Mouse (Mus musculus) kidney, postnatal 0 days (tissue): ENCODE data around the gene Xkr7. TPM values are rescaled to one million over a fixed set of nuclear protein-coding genes. Genes with fewer than 3 reads are reported as not detected.

Source experiments
- ATAC-seq: fragments of 200-750 bp; cut with Nextera tagmentation; replicated peaks from 2 replicates; pipeline ENCODE4 v1.8.0; 2017; ENCODE audit warnings: low read depth, moderate number of reproducible peaks, moderate TSS enrichment, moderate library complexity; ENCODE audit not compliant: low FRiP score
- DNase-seq: peaks from one replicate; pipeline ENCODE4 v3.0.0-alpha.2; 2016; ENCODE audit warnings: low spot score
- H3K27ac ChIP-seq: fragments of 300-500 bp; sonication (generic); 2 replicates; pipeline ENCODE4 v1.5.1; 2014; ENCODE audit warnings: mild to moderate bottlenecking
- H3K27me3 ChIP-seq: fragments of 300-500 bp; sonication (generic); 2 replicates; pipeline ENCODE4 v1.6.1; 2014; ENCODE audit warnings: low read length, mixed read lengths; ENCODE audit not compliant: insufficient read depth
- H3K36me3 ChIP-seq: fragments of 300-500 bp; sonication (generic); 2 replicates; pipeline ENCODE4 v1.6.1; 2014; ENCODE audit warnings: low read length, mixed read lengths; ENCODE audit not compliant: insufficient read depth
- H3K4me1 ChIP-seq: fragments of 300-500 bp; sonication (generic); replicated peaks from 2 replicates; pipeline ENCODE4 v1.6.1; 2014; ENCODE audit warnings: antibody characterized with exemption, low read length, mixed read lengths; ENCODE audit not compliant: insufficient read depth
- H3K4me2 ChIP-seq: fragments of 300-500 bp; sonication (generic); 2 replicates; pipeline ENCODE4 v1.6.1; 2014; ENCODE audit warnings: mild to moderate bottlenecking, low read length, moderate library complexity, mixed read lengths
- H3K4me3 ChIP-seq: fragments of 300-500 bp; sonication (generic); replicated peaks from 2 replicates; pipeline ENCODE4 v1.5.1; 2014; ENCODE audit warnings: low read depth, low read length
- H3K9ac ChIP-seq: fragments of 300-500 bp; sonication (generic); 2 replicates; pipeline ENCODE4 v1.6.1; 2014; ENCODE audit warnings: low read depth, low read length
- H3K9me3 ChIP-seq: fragments of 300-500 bp; sonication (generic); replicated peaks from 2 replicates; pipeline ENCODE4 v1.6.1; 2016; ENCODE audit warnings: low read length, inconsistent platforms, mixed read lengths
- CTCF ChIP-seq: IDR thresholded peaks from 2 replicates; pipeline ENCODE4 v1.5.1; 2016; ENCODE audit warnings: antibody characterized with exemption, low read depth, mild to moderate bottlenecking, moderate library complexity
- WGBS: fragments of 180-500 bp; shearing (Covaris S2); extraction: QIAGEN DNeasy Blood & Tissue Kit; methylation state at CpG from one replicate; pipeline ENCODE4 v1.1.7; 2014; 5-methylcytosine and 5-hydroxymethylcytosine counted together
- polyA plus RNA-seq: library from polyadenylated mRNA; unstranded; fragments of >200 nt; fragmentation: Nextera tagmentation; extraction: Ambion mirVana; gene quantifications from 2 replicates; pipeline ENCODE4 v1.2.1, GENCODE M21; 2015

The Xkr7 gene
- polyA plus RNA-seq, 1 experiment from 2014 or later, result not detected

DNA sequence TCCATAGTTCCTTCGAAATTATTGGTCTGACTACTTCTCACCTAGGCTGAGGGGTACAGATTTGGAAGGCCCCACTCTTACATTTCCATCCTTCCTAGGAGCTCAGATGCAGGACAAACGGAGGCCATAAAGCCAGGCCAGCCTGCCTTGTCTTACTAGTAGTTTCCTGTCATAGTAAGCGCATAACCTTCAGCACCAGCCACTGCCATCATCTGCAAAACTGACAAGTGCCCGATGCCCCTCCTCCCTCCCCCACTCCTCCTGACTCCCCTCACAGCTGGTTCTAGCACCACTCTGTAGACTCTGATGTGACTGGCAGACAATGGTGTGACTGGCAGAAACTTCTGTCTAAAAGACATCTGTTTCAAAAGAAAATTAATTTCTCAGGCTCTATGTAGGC lies 54.5 kb downstream of the Xkr7 start:
- DNase-seq (no peak), ATAC-seq (no peak)
- no peak overlapping the region for H3K4me3 ChIP-seq
- TF ChIP-seq CTCF, result no peak
- no peaks in the 10 kb centered on the region for H3K36me3 ChIP-seq
- H3K27me3 ChIP-seq, result no peaks in the 10 kb centered on the region
- no peak overlapping the region for H3K27ac ChIP-seq
- H3K9ac ChIP-seq, result no peak overlapping the region
- H3K9me3 ChIP-seq, result no peaks in the 10 kb centered on the region
- H3K4me1 ChIP-seq, result no peaks in the 10 kb centered on the region
- H3K4me2 ChIP-seq, result no peak overlapping the region
- 83% methylated on average over 4 of the region's 4 CpGs for WGBS

DNA sequence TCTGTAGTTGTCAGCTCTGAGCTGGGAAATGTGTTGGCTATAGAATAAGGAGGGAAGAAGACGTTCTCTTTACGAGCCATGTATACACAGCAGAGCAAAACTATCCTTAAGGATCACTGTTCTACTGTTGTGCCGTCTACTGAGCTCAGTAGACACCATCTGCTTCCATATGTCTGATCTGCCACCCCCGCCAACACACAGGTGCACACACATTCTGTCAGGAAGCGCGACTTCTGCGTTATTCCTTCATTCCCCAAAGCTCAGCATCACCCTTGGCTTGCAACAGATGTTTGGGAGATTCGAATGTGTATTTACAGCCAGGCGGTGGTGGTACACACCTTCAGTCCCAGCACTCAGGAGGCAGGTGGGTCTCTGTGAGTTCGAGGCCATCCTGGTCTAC lies 55.4 kb downstream of the Xkr7 start:
- Histone ChIP-seq H3K36me3 (no peaks in the 10 kb centered on the region), H3K27me3 (no peaks in the 10 kb centered on the region), H3K27ac (no peak overlapping the region), H3K4me3 (no peak overlapping the region), H3K4me1 (no peaks in the 10 kb centered on the region), H3K9ac (no peak overlapping the region), H3K4me2 (no peak overlapping the region), H3K9me3 (no peaks in the 10 kb centered on the region)
- no peak for DNase-seq
- 89% methylated on average over 10 of the region's 10 CpGs for WGBS
- ATAC-seq, result no peak
- no peak for TF ChIP-seq CTCF

DNA sequence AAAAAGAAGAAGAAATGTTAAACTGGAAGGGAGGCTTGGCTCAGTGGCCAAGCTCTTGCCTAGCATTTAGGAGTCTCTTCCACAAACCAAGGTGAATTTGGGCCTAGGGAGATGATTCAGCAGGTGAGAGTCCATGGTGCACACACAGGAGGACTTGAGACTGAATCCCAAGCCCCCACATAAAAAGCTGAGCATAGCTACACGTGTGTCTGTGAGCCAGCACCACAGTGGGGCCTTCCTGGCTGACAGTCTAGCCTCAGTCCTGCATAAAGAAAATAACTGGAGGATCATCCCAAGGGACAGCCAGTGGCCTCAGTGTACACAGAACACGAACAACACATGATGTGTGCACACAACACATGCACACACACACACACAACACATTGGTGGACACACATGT lies 57.7 kb downstream of the Xkr7 start:
- H3K4me1 ChIP-seq, result no peaks in the 10 kb centered on the region
- WGBS, result 48% methylated on average over 2 of the region's 2 CpGs
- no peaks in the 10 kb centered on the region for H3K27me3 ChIP-seq
- H3K4me2 ChIP-seq, result no peak overlapping the region
- no peak for DNase-seq
- no peak overlapping the region for H3K4me3 ChIP-seq
- H3K27ac ChIP-seq, result no peak overlapping the region
- no peaks in the 10 kb centered on the region for H3K36me3 ChIP-seq
- H3K9ac ChIP-seq, result no peak overlapping the region
- no peak for TF ChIP-seq CTCF
- H3K9me3 ChIP-seq, result no peaks in the 10 kb centered on the region
- no peak for ATAC-seq

DNA sequence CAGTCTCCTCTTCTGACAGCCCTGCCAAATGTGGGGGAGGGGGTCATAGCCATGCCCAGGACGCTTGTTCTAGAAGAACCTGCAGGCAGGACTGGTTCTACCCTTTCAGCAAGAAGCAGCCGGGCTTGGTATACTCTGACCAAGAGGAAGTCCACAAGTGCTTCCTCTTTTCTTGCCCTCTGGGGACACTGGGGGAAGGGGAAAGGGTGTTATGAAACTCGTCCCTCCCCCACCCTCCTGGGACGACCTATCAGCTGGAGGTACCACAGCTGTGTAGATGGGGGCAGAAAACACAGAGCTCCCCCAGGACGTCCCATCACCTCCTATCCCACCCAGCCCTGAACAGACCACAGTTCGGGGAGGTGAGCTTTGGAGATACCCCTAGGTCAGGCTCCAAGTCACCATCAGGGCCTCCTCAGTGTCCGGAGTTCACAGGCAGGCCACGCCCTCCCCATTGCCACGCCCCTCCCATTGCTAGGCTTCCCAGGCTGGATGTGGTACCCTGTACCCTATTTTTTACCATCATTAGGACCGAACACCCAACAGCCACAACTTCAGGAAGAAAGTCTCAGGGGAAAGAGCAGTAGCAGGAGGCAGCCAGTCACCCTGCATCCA lies 59.0 kb downstream of the Xkr7 start:
- Histone ChIP-seq H3K27me3 (no peaks in the 10 kb centered on the region), H3K4me2 (no peak overlapping the region)
- no peak; the same call in 1 of the 2 replicates for ATAC-seq

More for the DNA sequence above, 59.0 kb downstream of the Xkr7 start:
- H3K4me1 ChIP-seq, result no peaks in the 10 kb centered on the region
- no peaks in the 10 kb centered on the region for H3K36me3 ChIP-seq
- H3K9ac ChIP-seq, result no peak overlapping the region
- DNase-seq, result no peak
- H3K9me3 ChIP-seq, result no peaks in the 10 kb centered on the region
- WGBS, result 27% methylated on average over 10 of the region's 10 CpGs
- H3K4me3 ChIP-seq, result no peak overlapping the region
- no peak overlapping the region for H3K27ac ChIP-seq
- TF ChIP-seq CTCF, result no peak

Other genes with a start within 250 kb of the Xkr7 start
- 95.6 and 98.7 TPM in 2 replicates for gene Bcl2l1, start 200.1 kb upstream of the Xkr7 start, polyA plus RNA-seq
- 37.3 and 41.4 TPM in 2 replicates for gene Tpx2, start 183.9 kb upstream of the Xkr7 start, polyA plus RNA-seq
- 0.14 and 0.21 TPM in 2 replicates for gene Mylk2, start 120.5 kb upstream of the Xkr7 start, polyA plus RNA-seq
- gene Foxs1, start 98.6 kb upstream of the Xkr7 start, polyA plus RNA-seq, result 9.4 and 10.4 TPM in 2 replicates
- gene Dusp15, start 80.2 kb upstream of the Xkr7 start, polyA plus RNA-seq, result 6.9 and 8.8 TPM in 2 replicates
- gene Ttll9, start 69.4 kb upstream of the Xkr7 start, polyA plus RNA-seq, result 0.64 and 0.75 TPM in 2 replicates
- 103 and 109 TPM in 2 replicates for gene Pdrg1, start 16.4 kb upstream of the Xkr7 start, polyA plus RNA-seq
- 3.4 TPM in 2 replicates for gene Ccm2l, start 34.1 kb downstream of the Xkr7 start, polyA plus RNA-seq
- 3.6 and 4.3 TPM in 2 replicates for gene Hck, start 76.6 kb downstream of the Xkr7 start, polyA plus RNA-seq
- gene Tm9sf4, start 129.5 kb downstream of the Xkr7 start, polyA plus RNA-seq, result 68.1 and 74.5 TPM in 2 replicates
- gene Tspyl3, start 193.6 kb downstream of the Xkr7 start, polyA plus RNA-seq, result 9.3 and 10.6 TPM in 2 replicates
- 7.8 and 8.2 TPM in 2 replicates for gene Plagl2, start 209.6 kb downstream of the Xkr7 start, polyA plus RNA-seq
- gene Pofut1, start 209.7 kb downstream of the Xkr7 start, polyA plus RNA-seq, result 3.6 and 4.6 TPM in 2 replicates